Mouse (Mus musculus) CH12.LX (cell line): ENCODE results near the gene Ubap1. TPM values are rescaled to one million over a fixed set of nuclear protein-coding genes. Genes with fewer than 3 reads are reported as not detected.

Experiments used
- DNase-seq: peaks from one replicate; pipeline ENCODE4 v3.0.0-alpha.2; 2013; ENCODE audit errors: extremely low read depth
- H3K27ac ChIP-seq: 2 replicates; pipeline ENCODE4 v1.5.1; 2012; ENCODE audit warnings: low read depth, mild to moderate bottlenecking, control low read depth, moderate library complexity; ENCODE audit not compliant: insufficient read depth
- H3K27me3 ChIP-seq: replicated peaks from 2 replicates; pipeline ENCODE3; 2012; ENCODE audit warnings: inconsistent platforms
- H3K36me3 ChIP-seq, 2 experiments: replicated peaks in 1 of 2; 2 replicates each; pipeline versions ENCODE3 to v1.6.1; 2012; ENCODE audit warnings: inconsistent platforms in 1 of 2, low read length in 1 of 2, mild to moderate bottlenecking in 1 of 2, mixed read lengths in 1 of 2, moderate library complexity in 1 of 2; ENCODE audit not compliant: control insufficient read depth in 1 of 2, insufficient read depth in 1 of 2
- H3K4me1 ChIP-seq, 2 experiments: 2 replicates each; pipeline ENCODE4 v1.6.1; 2012; ENCODE audit warnings: inconsistent platforms in 1 of 2, moderate library complexity in 1 of 2; ENCODE audit not compliant: insufficient read depth in 2 of 2, control insufficient read depth in 1 of 2
- H3K4me2 ChIP-seq: 2 replicates; pipeline ENCODE4 v1.6.1; 2012; ENCODE audit warnings: low read depth, mild to moderate bottlenecking, control low read depth; ENCODE audit not compliant: poor library complexity, insufficient read depth, severe bottlenecking
- H3K4me3 ChIP-seq, 3 experiments: fragments of 150-350 bp in 1 of 3; sonication (generic) in 1 of 3; replicated peaks in 1 of 3; 2 replicates each; pipeline versions ENCODE3 to v1.5.1; 2011 to 2012; ENCODE audit warnings: low read depth in 2 of 3, low read length in 2 of 3, mild to moderate bottlenecking in 2 of 3, moderate library complexity in 2 of 3, control low read depth in 1 of 3, improper control_type of control experiment in 1 of 3, inconsistent platforms in 1 of 3, mixed read lengths in 1 of 3; ENCODE audit not compliant: poor library complexity in 1 of 3
- H3K79me2 ChIP-seq: replicated peaks from 2 replicates; pipeline ENCODE4 v1.6.1; 2012; ENCODE audit warnings: mild to moderate bottlenecking, moderate library complexity; ENCODE audit not compliant: control insufficient read depth, poor library complexity, insufficient read depth, severe bottlenecking; ENCODE audit errors: extremely low read depth
- H3K9ac ChIP-seq: 2 replicates; pipeline ENCODE4 v1.6.1; 2012; ENCODE audit warnings: low read depth, mild to moderate bottlenecking, control low read depth, moderate library complexity; ENCODE audit not compliant: insufficient read depth
- H3K9me3 ChIP-seq: replicated peaks from 2 replicates; pipeline ENCODE3; 2012; ENCODE audit warnings: low read length, inconsistent platforms, mixed read lengths
- CHD2 ChIP-seq: IDR thresholded peaks from 2 replicates; pipeline ENCODE4 v1.6.1; 2011; ENCODE audit warnings: low read length, improper control_type of control experiment
- CTCF ChIP-seq, 2 experiments: IDR thresholded peaks in 1 of 2; conservative IDR thresholded peaks in 1 of 2; 2 replicates each; pipeline ENCODE4 v1.5.1; 2011 to 2012; ENCODE audit warnings: low read depth in 2 of 2, low read length in 2 of 2, improper control_type of control experiment in 1 of 2, inconsistent platforms in 1 of 2, mild to moderate bottlenecking in 1 of 2, moderate library complexity in 1 of 2
- ELF1 ChIP-seq: IDR thresholded peaks from 2 replicates; pipeline ENCODE4 v1.6.1; 2014; ENCODE audit warnings: low read depth, mild to moderate bottlenecking, inconsistent platforms, low read length, improper control_type of control experiment
- EP300 ChIP-seq: IDR thresholded peaks from 2 replicates; pipeline ENCODE4 v1.6.1; 2011; ENCODE audit warnings: low read length, improper control_type of control experiment
- IRF4 ChIP-seq: IDR thresholded peaks from 2 replicates; pipeline ENCODE4 v1.6.1; 2014; ENCODE audit warnings: low read depth, mild to moderate bottlenecking, inconsistent platforms, low read length, improper control_type of control experiment
- JUN ChIP-seq: IDR thresholded peaks from 2 replicates; pipeline ENCODE4 v1.6.1; 2011; ENCODE audit warnings: low read depth, mild to moderate bottlenecking, low read length, improper control_type of control experiment, moderate library complexity; ENCODE audit not compliant: insufficient read depth
- JUND ChIP-seq: conservative IDR thresholded peaks from 2 replicates; pipeline ENCODE4 v1.6.1; 2011; ENCODE audit warnings: low read depth, low read length, improper control_type of control experiment
- MAFK ChIP-seq: IDR thresholded peaks from 2 replicates; pipeline ENCODE4 v1.6.1; 2011; ENCODE audit warnings: low read length, improper control_type of control experiment; ENCODE audit not compliant: insufficient replicate concordance
- MAX ChIP-seq: IDR thresholded peaks from 2 replicates; pipeline ENCODE4 v1.6.1; 2011; ENCODE audit warnings: low read length, improper control_type of control experiment
- MAZ ChIP-seq: IDR thresholded peaks from 2 replicates; pipeline ENCODE4 v1.6.1; 2012; ENCODE audit warnings: low read depth, mild to moderate bottlenecking, inconsistent platforms, low read length, improper control_type of control experiment, moderate library complexity
- MEF2A ChIP-seq: IDR thresholded peaks from 2 replicates; pipeline ENCODE4 v1.6.1; 2014; ENCODE audit warnings: low read depth, mild to moderate bottlenecking, inconsistent platforms, low read length, improper control_type of control experiment, borderline replicate concordance
- MXI1 ChIP-seq: IDR thresholded peaks from 2 replicates; pipeline ENCODE4 v1.6.1; 2011; ENCODE audit warnings: mild to moderate bottlenecking, low read depth, low read length, improper control_type of control experiment
- MYC ChIP-seq: IDR thresholded peaks from 2 replicates; pipeline ENCODE4 v1.6.1; 2011; ENCODE audit warnings: low read depth, mild to moderate bottlenecking, improper control_type of control experiment, low read length
- NELFE ChIP-seq: IDR thresholded peaks from 2 replicates; pipeline ENCODE4 v1.6.1; 2011; ENCODE audit warnings: low read depth, low read length, improper control_type of control experiment
- NRF1 ChIP-seq: IDR thresholded peaks from 2 replicates; pipeline ENCODE4 v1.6.1; 2014; ENCODE audit warnings: low read depth, mild to moderate bottlenecking, inconsistent platforms, low read length, improper control_type of control experiment, moderate library complexity
- PAX5 ChIP-seq: IDR thresholded peaks from 2 replicates; pipeline ENCODE4 v1.6.1; 2012; ENCODE audit warnings: low read length, inconsistent platforms, mixed read lengths
- POLR2A ChIP-seq: IDR thresholded peaks from 2 replicates; pipeline ENCODE4 v1.6.1; 2011; ENCODE audit warnings: low read depth, mild to moderate bottlenecking, improper control_type of control experiment, low read length
- RAD21 ChIP-seq: IDR thresholded peaks from 2 replicates; pipeline ENCODE4 v1.6.1; 2011; ENCODE audit warnings: low read depth, mild to moderate bottlenecking, low read length, improper control_type of control experiment, moderate library complexity
- RCOR1 ChIP-seq: conservative IDR thresholded peaks from 2 replicates; pipeline ENCODE4 v1.6.1; 2012; ENCODE audit warnings: low read depth, mild to moderate bottlenecking, inconsistent platforms, low read length, improper control_type of control experiment
- SMC3 ChIP-seq: IDR thresholded peaks from 2 replicates; pipeline ENCODE4 v1.6.1; 2011; ENCODE audit warnings: low read depth, low read length, improper control_type of control experiment
- USF2 ChIP-seq: conservative IDR thresholded peaks from 2 replicates; pipeline ENCODE4 v1.6.1; 2011; ENCODE audit warnings: low read depth, low read length, improper control_type of control experiment
- ZC3H11A ChIP-seq: IDR thresholded peaks from 2 replicates; pipeline ENCODE4 v1.6.1; 2012; ENCODE audit warnings: low read depth, mild to moderate bottlenecking, inconsistent platforms, low read length, improper control_type of control experiment
- ZKSCAN1 ChIP-seq: IDR thresholded peaks from 2 replicates; pipeline ENCODE4 v1.6.1; 2012; ENCODE audit warnings: low read depth, inconsistent platforms, low read length, improper control_type of control experiment, borderline replicate concordance
- ZMIZ1 ChIP-seq: IDR thresholded peaks from 2 replicates; pipeline ENCODE4 v1.6.1; 2012; ENCODE audit warnings: low read depth, mild to moderate bottlenecking, inconsistent platforms, low read length, improper control_type of control experiment
- dilution Hi-C: fragments of 300-500 bp; cut with MboI; formaldehyde crosslinking; loops from 2 replicates; pipeline ENCODE4 v1.14.3; 2020; ENCODE audit warnings: low sequenced_read_pairs; ENCODE audit not compliant: extremely low pct_unique_long_range_greater_than_20kb, extremely low pct_ligation_motif_present
- in situ Hi-C: fragments of 300-500 bp; cut with MboI; formaldehyde crosslinking; loops from 3 replicates; pipeline ENCODE4 v1.14.3; 2019; ENCODE audit warnings: low sequenced_read_pairs, low pct_ligation_motif_present, low pct_unique_long_range_greater_than_20kb, mixed read lengths
- polyA plus RNA-seq: library from polyadenylated mRNA; unstranded; fragments of >175 nt; gene quantifications from 2 replicates; pipeline ENCODE4 v1.2.1, GENCODE M21; 2012; ENCODE audit warnings: low read depth; ENCODE audit not compliant: insufficient read length
- total RNA-seq, 2 experiments: library from RNA; depleted of rRNA; stranded (reverse); fragments of 300-350 nt in 1 of 2; fragments of >200 nt in 1 of 2; gene quantifications; 2 replicates each; pipeline ENCODE4 v1.2.3; 2012 to 2014

Ubap1 gene
- total and polyA plus RNA-seq, 3 experiments, result 11.5 to 22.3 (median 17.5) TPM

DNA sequence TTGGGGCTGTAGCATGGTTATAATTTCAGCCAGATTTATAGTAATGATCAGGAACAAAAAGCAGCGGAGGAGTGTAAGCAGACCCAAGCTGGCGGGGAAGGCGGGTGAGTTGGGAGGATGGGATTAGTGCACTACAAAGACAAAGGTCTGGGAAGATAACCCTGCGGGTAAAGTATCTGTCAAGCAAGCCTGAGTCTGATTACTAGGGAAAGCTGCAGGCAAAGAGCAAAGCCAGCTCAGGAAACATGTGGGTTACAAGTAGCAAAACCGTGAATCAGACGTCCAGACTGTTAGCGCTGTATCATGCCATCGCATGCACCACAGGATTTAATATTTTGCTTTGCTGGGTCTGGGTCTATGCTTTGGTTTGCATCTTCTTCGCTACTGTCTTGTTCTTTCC lies 57.8 kb downstream of the Ubap1 start:
- Histone ChIP-seq H3K27ac (no peak overlapping the region), H3K4me3 (no peak overlapping the region), H3K9ac (no peak overlapping the region), H3K27me3 (no peaks in the 10 kb centered on the region), H3K4me1 (no peaks in the 10 kb centered on the region), H3K36me3 (peaks cover 0 to 62% of the 10 kb centered on the region in 2 experiments), H3K79me2 (no peaks in the 10 kb centered on the region), H3K4me2 (no peak overlapping the region), H3K9me3 (no peaks in the 10 kb centered on the region)
- in situ Hi-C loops, result no loop called here
- dilution Hi-C loops, result no loop called here
- DNase-seq, result no peak
- TF ChIP-seq CHD2 (no peak), MAZ (no peak), MAFK (no peak), JUN (no peak), CTCF (conservative IDR thresholded peaks at IDR 0.05 in 1 of 2, IDR thresholded peaks at IDR 0.05 in 1 of 2; ENCODE audit: low read depth in 2 of 2, low read length in 2 of 2) (no peak), IRF4 (no peak), ZC3H11A (no peak), ZMIZ1 (no peak), USF2 (no peak), ELF1 (no peak), RAD21 (no peak), MYC (no peak), MAX (no peak), MXI1 (no peak), SMC3 (no peak), POLR2A (no peak), NRF1 (no peak), EP300 (no peak), PAX5 (no peak), RCOR1 (no peak)

- TF ChIP-seq JUND (no peak), ZKSCAN1 (no peak), PAX5 (no peak), MEF2A (no peak), ZMIZ1 (no peak), NELFE (no peak), MAZ (no peak)
- in situ Hi-C loops (no loop called here), dilution Hi-C loops (no loop called here)
- no peak for DNase-seq
- Histone ChIP-seq H3K79me2 (no peaks in the 10 kb centered on the region), H3K27ac (no peak overlapping the region), H3K4me2 (no peak overlapping the region), H3K9ac (no peak overlapping the region), H3K36me3 (peaks cover 0 to 59% of the 10 kb centered on the region in 2 experiments), H3K27me3 (no peaks in the 10 kb centered on the region), H3K4me1 (no peaks in the 10 kb centered on the region), H3K4me3 (no peak overlapping the region), H3K9me3 (no peaks in the 10 kb centered on the region)
These were observed 58.6 kb downstream of the Ubap1 start for GRCm38 (mm10) chr4:41407353-41407752.
